Mouse (Mus musculus) forebrain, embryonic 14.5 days (tissue): ENCODE results near the gene Ccdc189. TPM values are rescaled to one million over a fixed set of nuclear protein-coding genes. Genes with fewer than 3 reads are reported as not detected.

Experiments used
- ATAC-seq: fragments of 200-750 bp; cut with Nextera tagmentation; 2 replicates; pipeline ENCODE4 v1.8.0; 2017; ENCODE audit warnings: mild to moderate bottlenecking, moderate library complexity
- DNase-seq: peaks from one replicate; pipeline ENCODE4 v3.0.0-alpha.2; 2015; ENCODE audit warnings: low spot score
- H3K27ac ChIP-seq: fragments of 300-500 bp; sonication (generic); 2 replicates; pipeline ENCODE4 v1.5.1; 2014; ENCODE audit warnings: low read depth, mild to moderate bottlenecking, control low read depth, low read length, moderate library complexity
- H3K27me3 ChIP-seq: fragments of 300-500 bp; sonication (generic); replicated peaks from 2 replicates; pipeline ENCODE4 v1.6.1; 2014; ENCODE audit warnings: low read length, control low read depth, mixed read lengths; ENCODE audit not compliant: control insufficient read depth, insufficient read depth
- H3K36me3 ChIP-seq: fragments of 300-500 bp; sonication (generic); 2 replicates; pipeline ENCODE4 v1.6.1; 2014; ENCODE audit warnings: low read length, control low read depth; ENCODE audit not compliant: control insufficient read depth, insufficient read depth
- H3K4me1 ChIP-seq: fragments of 300-500 bp; sonication (generic); 2 replicates; pipeline ENCODE4 v1.6.1; 2014; ENCODE audit warnings: antibody characterized with exemption, low read length, control low read depth; ENCODE audit not compliant: control insufficient read depth, insufficient read depth
- H3K4me2 ChIP-seq: fragments of 300-500 bp; sonication (generic); 2 replicates; pipeline ENCODE4 v1.6.1; 2014; ENCODE audit warnings: mild to moderate bottlenecking, control low read depth, low read length
- H3K4me3 ChIP-seq: fragments of 300-500 bp; sonication (generic); 2 replicates; pipeline ENCODE4 v1.5.1; 2014; ENCODE audit warnings: low read depth, low read length, control low read depth
- H3K9ac ChIP-seq: fragments of 300-500 bp; sonication (generic); 2 replicates; pipeline ENCODE4 v1.6.1; 2014; ENCODE audit warnings: mild to moderate bottlenecking, low read length, control low read depth, moderate library complexity
- H3K9me3 ChIP-seq: fragments of 300-500 bp; sonication (generic); replicated peaks from 2 replicates; pipeline ENCODE4 v1.6.1; 2016; ENCODE audit warnings: low read length, control low read depth, mixed read lengths; ENCODE audit not compliant: control insufficient read depth
- WGBS: fragments of 180-500 bp; shearing (Covaris S2); extraction: QIAGEN DNeasy Blood & Tissue Kit; methylation state at CpG from one replicate; pipeline ENCODE4 v1.1.7; 2014; 5-methylcytosine and 5-hydroxymethylcytosine counted together
- polyA plus RNA-seq: library from polyadenylated mRNA; unstranded; fragments of >200 nt; fragmentation: Nextera tagmentation; extraction: Ambion mirVana; gene quantifications from 2 replicates; pipeline ENCODE4 v1.2.1, GENCODE M21; 2014

The Ccdc189 gene
- polyA plus RNA-seq, 1 experiment from 2014 or later: 12.8 TPM

GRCm38 (mm10) chr7:127602903-127603302 is 14.5 kb upstream of the Ccdc189 start:
- H3K27ac ChIP-seq: no peak overlapping the region
- ATAC-seq (no peak), DNase-seq (no peak)
- 82% methylated on average over 2 of the region's 2 CpGs for WGBS
- H3K36me3 ChIP-seq: peaks cover 88% of the 10 kb centered on the region
- H3K27me3 ChIP-seq: no peaks in the 10 kb centered on the region
- no peak overlapping the region for H3K4me2 ChIP-seq
- no peaks in the 10 kb centered on the region for H3K9me3 ChIP-seq
- no peak overlapping the region for H3K4me3 ChIP-seq
- H3K9ac ChIP-seq: no peak overlapping the region
- H3K4me1 ChIP-seq: no peaks in the 10 kb centered on the region

GRCm38 (mm10) chr7:127601735-127602134 is 13.3 kb upstream of the Ccdc189 start:
- H3K9me3 ChIP-seq: no peaks in the 10 kb centered on the region
- no peaks in the 10 kb centered on the region for H3K27me3 ChIP-seq
- H3K4me1 ChIP-seq: no peaks in the 10 kb centered on the region
- 86% methylated on average over 4 of the region's 4 CpGs for WGBS
- H3K27ac ChIP-seq: no peak overlapping the region
- no peak overlapping the region for H3K4me2 ChIP-seq
- H3K9ac ChIP-seq: no peak overlapping the region
- no peak overlapping the region for H3K4me3 ChIP-seq
- H3K36me3 ChIP-seq: peaks cover 90% of the 10 kb centered on the region
- DNase-seq: no peak
- ATAC-seq: no peak

GRCm38 (mm10) chr7:127600612-127601011 is 12.2 kb upstream of the Ccdc189 start:
- H3K4me2 ChIP-seq: no peak overlapping the region
- H3K27ac ChIP-seq: no peak overlapping the region
- ATAC-seq (no peak), DNase-seq (no peak)
- 96% methylated on average over 7 of the region's 7 CpGs for WGBS
- H3K9me3 ChIP-seq: no peaks in the 10 kb centered on the region
- peaks cover 95% of the 10 kb centered on the region for H3K36me3 ChIP-seq
- no peak overlapping the region for H3K4me3 ChIP-seq
- H3K4me1 ChIP-seq: no peaks in the 10 kb centered on the region
- no peak overlapping the region for H3K9ac ChIP-seq
- H3K27me3 ChIP-seq: no peaks in the 10 kb centered on the region

GRCm38 (mm10) chr7:127596747-127597146 is 8.4 kb upstream of the Ccdc189 start:
- no peaks in the 10 kb centered on the region for H3K27me3 ChIP-seq
- WGBS: 98% methylated on average over 17 of the region's 17 CpGs
- H3K4me3 ChIP-seq: no peak overlapping the region
- no peaks in the 10 kb centered on the region for H3K4me1 ChIP-seq
- ATAC-seq (no peak), DNase-seq (no peak)
- peaks cover 100% of the 10 kb centered on the region for H3K36me3 ChIP-seq
- H3K27ac ChIP-seq: no peak overlapping the region
- no peaks in the 10 kb centered on the region for H3K9me3 ChIP-seq
- H3K9ac ChIP-seq: no peak overlapping the region
- no peak overlapping the region for H3K4me2 ChIP-seq

- ATAC-seq: no peak
Observed at GRCm38 (mm10) chr7:127592575-127592974, 4.2 kb upstream of the Ccdc189 start.

GRCm38 (mm10) chr7:127591108-127591507 is 2.7 kb upstream of the Ccdc189 start:
- no peak overlapping the region for H3K4me3 ChIP-seq
- H3K27ac ChIP-seq: no peak overlapping the region
- ATAC-seq: no peak
- no peak overlapping the region for H3K9ac ChIP-seq
- no peaks in the 10 kb centered on the region for H3K9me3 ChIP-seq
- H3K4me2 ChIP-seq: no peak overlapping the region
- peaks cover 16% of the 10 kb centered on the region for H3K4me1 ChIP-seq
- H3K36me3 ChIP-seq: peaks cover 65% of the 10 kb centered on the region
- WGBS: 86% methylated on average over 10 of the region's 10 CpGs
- no peak for DNase-seq
- H3K27me3 ChIP-seq: no peaks in the 10 kb centered on the region

More at GRCm38 (mm10) chr7:127592575-127592974, 4.2 kb upstream of the Ccdc189 start:
- Histone ChIP-seq H3K4me2 (no peak overlapping the region), H3K27ac (no peak overlapping the region), H3K36me3 (peaks cover 80% of the 10 kb centered on the region), H3K9ac (no peak overlapping the region), H3K9me3 (no peaks in the 10 kb centered on the region), H3K4me1 (peaks cover 11% of the 10 kb centered on the region), H3K27me3 (no peaks in the 10 kb centered on the region), H3K4me3 (no peak overlapping the region)
- WGBS: 88% methylated on average over 14 of the region's 14 CpGs
- DNase-seq: no peak

GRCm38 (mm10) chr7:127589637-127590036 is 1.2 kb upstream of the Ccdc189 start:
- DNase-seq (no peak), ATAC-seq (no peak)
- Histone ChIP-seq H3K4me2 (peak overlapping the region; percentile 60), H3K4me3 (peak overlapping the region; percentile 73), H3K9me3 (no peaks in the 10 kb centered on the region), H3K27ac (no peak overlapping the region), H3K36me3 (peaks cover 53% of the 10 kb centered on the region), H3K9ac (no peak overlapping the region; the same call in 1 of the 2 replicates), H3K4me1 (peaks cover 16% of the 10 kb centered on the region), H3K27me3 (no peaks in the 10 kb centered on the region)
- WGBS: 92% methylated on average over 9 of the region's 9 CpGs

GRCm38 (mm10) chr7:127588901-127589300 is 506 bp upstream of the Ccdc189 start:
- H3K4me3 ChIP-seq: peak overlapping the region; percentile 73
- 3% methylated on average over 29 of the region's 29 CpGs for WGBS
- H3K4me2 ChIP-seq: peak overlapping the region; percentile 60
- H3K9me3 ChIP-seq: no peaks in the 10 kb centered on the region
- peak overlapping the region; percentile 50; the same call in 1 of the 2 replicates for H3K27ac ChIP-seq
- peaks cover 53% of the 10 kb centered on the region for H3K36me3 ChIP-seq
- ATAC-seq (no peak), DNase-seq (no peak)
- H3K4me1 ChIP-seq: peaks cover 16% of the 10 kb centered on the region
- no peaks in the 10 kb centered on the region for H3K27me3 ChIP-seq
- peak overlapping the region; percentile 81 for H3K9ac ChIP-seq

- peak overlapping the region; percentile 60 for H3K4me2 ChIP-seq
- H3K9me3 ChIP-seq: no peaks in the 10 kb centered on the region
- peaks cover 53% of the 10 kb centered on the region for H3K36me3 ChIP-seq
- no peak overlapping the region for H3K27ac ChIP-seq
- WGBS: 68% methylated on average over 5 of the region's 5 CpGs
- DNase-seq (no peak), ATAC-seq (no peak)
- peaks cover 16% of the 10 kb centered on the region for H3K4me1 ChIP-seq
- H3K27me3 ChIP-seq: no peaks in the 10 kb centered on the region
- peak overlapping the region; percentile 44; the same call in 1 of the 2 replicates for H3K9ac ChIP-seq
- peak overlapping the region; percentile 73 for H3K4me3 ChIP-seq
Observed at GRCm38 (mm10) chr7:127587196-127587595, 1.2 kb downstream of the Ccdc189 start.
